Mouse (Mus musculus): ENCODE measurements around the gene Wbp1l.

The Wbp1l gene

GRCm38 (mm10) chr19:46705779-46706495 is 107.1 kb downstream of the Wbp1l start:
- DNase-seq (ENCODE audit: low spot score), result no peak

GRCm38 (mm10) chr19:46706540-46707295 is 107.8 kb downstream of the Wbp1l start:
- no peak for DNase-seq (ENCODE audit: low spot score)
